Comparison of ENCODE assay signal across 10 mouse cellular contexts in the genomic region with DNA sequence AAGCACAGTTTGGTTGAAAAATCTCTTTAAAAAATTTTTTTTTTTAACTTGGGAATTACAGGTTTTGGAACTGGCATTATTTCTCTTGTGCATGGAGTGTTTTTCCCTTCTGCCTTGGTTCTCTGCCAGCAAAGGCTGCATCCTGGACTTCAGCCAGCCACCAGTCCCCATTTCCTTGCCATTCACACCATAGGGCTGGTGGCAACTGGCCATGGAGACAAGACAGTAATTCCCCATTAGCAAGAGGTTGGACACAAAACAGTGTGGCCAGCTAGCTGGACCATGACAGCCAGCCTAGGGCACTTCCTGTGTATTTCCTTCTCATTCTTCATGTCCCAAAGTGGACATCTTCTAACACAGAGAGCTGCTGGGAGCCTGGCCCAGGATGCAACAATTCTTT. TPM values are rescaled to one million over a fixed set of nuclear protein-coding genes. Genes with fewer than 3 reads are reported as not detected.
DNase-seq lines count a peak whose midpoint lies in the region; ATAC-seq lines count a peak whose summit lies in the region.
"Had no signal": no experiment of that assay in that cellular context is flagged by ENCODE, and none has a peak within 500 bp of the region (broad histone marks: within the 10 kb centered on the region; RNA-seq: fewer than 3 reads in every experiment).

No protein-coding gene starts in this region.

- peak overlapping the region; percentile 76 for H3K27ac ChIP-seq in hindbrain, embryonic 15.5 days (replicated peaks)
- H3K27ac ChIP-seq in midbrain, embryonic 16.5 days (ENCODE audit: low read length) = peak overlapping the region; percentile 70

- H3K27me3 ChIP-seq in hindbrain, embryonic 15.5 days = no peaks in the 10 kb centered on the region
- H3K27me3 ChIP-seq in midbrain, embryonic 16.5 days (ENCODE audit: control insufficient read depth, insufficient read depth, low read depth, low read length) = no peaks in the 10 kb centered on the region
- H3K27me3 ChIP-seq: heart, embryonic 15.5 days had no signal

- no peaks in the 10 kb centered on the region for H3K36me3 ChIP-seq in hindbrain, embryonic 15.5 days
- no peaks in the 10 kb centered on the region for H3K36me3 ChIP-seq in midbrain, embryonic 16.5 days (ENCODE audit: control insufficient read depth, insufficient read depth, low read length)
- H3K36me3 ChIP-seq: heart, embryonic 15.5 days had no signal

- peak; percentile 60; the same call in 1 of the 2 replicates for ATAC-seq in hindbrain, embryonic 15.5 days (ENCODE audit: low FRiP score, low read depth)
- ATAC-seq in midbrain, embryonic 16.5 days = no peak

- H3K4me3 ChIP-seq in hindbrain, embryonic 15.5 days = no peak overlapping the region
- no peak overlapping the region for H3K4me3 ChIP-seq in midbrain, embryonic 16.5 days (ENCODE audit: low read depth, low read length)
- H3K4me3 ChIP-seq: heart, embryonic 15.5 days; myocyte had no signal

- no peak overlapping the region for H3K4me2 ChIP-seq in hindbrain, embryonic 15.5 days
- H3K4me2 ChIP-seq in midbrain, embryonic 16.5 days (ENCODE audit: low read length) = no peak overlapping the region
- H3K4me2 ChIP-seq: heart, embryonic 15.5 days had no signal

- peak; percentile 60 for DNase-seq in right cerebral cortex, adult 18-20 months
- DNase-seq in right cerebral cortex, postnatal 36 days (ENCODE audit: low spot score in 2 of 2) = no peak
- peak; percentile 94 for DNase-seq in cerebellum, adult 9-11 months
- DNase-seq in left cerebral cortex, adult 11 months (ENCODE audit: low spot score) = peak; percentile 34
- DNase-seq in thymus, adult 18-20 months = no peak
- no peak for DNase-seq in urinary bladder, adult 2 months (ENCODE audit: low spot score)

- H3K9ac ChIP-seq in hindbrain, embryonic 15.5 days = no peak overlapping the region
- H3K9ac ChIP-seq in midbrain, embryonic 16.5 days (ENCODE audit: low read depth, low read length) = no peak overlapping the region
- H3K9ac ChIP-seq: heart, embryonic 15.5 days had no signal

- no peaks in the 10 kb centered on the region for H3K9me3 ChIP-seq in hindbrain, embryonic 15.5 days
- H3K9me3 ChIP-seq in midbrain, embryonic 16.5 days (replicated peaks; ENCODE audit: control insufficient read depth, low read length, poor library complexity, severe bottlenecking) = no peaks in the 10 kb centered on the region
- H3K9me3 ChIP-seq: heart, embryonic 15.5 days had no signal

- H3K4me1 ChIP-seq in hindbrain, embryonic 15.5 days (replicated peaks) = peaks cover 44% of the 10 kb centered on the region
- H3K4me1 ChIP-seq in midbrain, embryonic 16.5 days (ENCODE audit: control insufficient read depth, insufficient read depth, low read length) = peaks cover 35% of the 10 kb centered on the region

RNA-seq across cellular contexts. Expression of a gene that starts 53.4 kb away (rescaled TPM):
- polyA plus RNA-seq in hindbrain, embryonic 15.5 days (2015; fragmentation: Nextera tagmentation; extraction: Ambion mirVana) = 5.6 and 6.1 TPM in 2 replicates
- 4.0 and 4.8 TPM in 2 replicates for polyA plus RNA-seq in midbrain, embryonic 16.5 days (2015; fragmentation: Nextera tagmentation; extraction: Ambion mirVana)
- polyA plus RNA-seq in urinary bladder, adult 2 months (2012; rRNA removed) = 36.7 and 39.8 TPM in 2 replicates

Comparison
In these comparisons a context has a peak if more than half of its experiments do, and no peak if none do; other contexts are left out.
1. DNase-seq: peak in right cerebral cortex, adult 18-20 months (single experiment), cerebellum, adult 9-11 months (single experiment) and left cerebral cortex, adult 11 months (single experiment); none in right cerebral cortex, postnatal 36 days (0 of 2), thymus, adult 18-20 months (0 of 2) and urinary bladder, adult 2 months (single experiment).